Mouse (Mus musculus) cerebral cortex, adult 2 months (tissue): Measurements from ENCODE around the gene Klhl6.

Experiments
- WGBS: fragments of 180-500 bp; shearing (Covaris S2); methylation state at CpG from one replicate; pipeline ENCODE4 v1.1.7; 2018; 5-methylcytosine and 5-hydroxymethylcytosine counted together

The Klhl6 gene

GRCm38 (mm10) chr16:19982537-19983257, at the start of gene Klhl6:
TSS of gene Klhl6 (minus strand) at chr16:19983037.
- 55% methylated on average over 14 of the region's 14 CpGs for WGBS

GRCm38 (mm10) chr16:20027241-20027640, 44.4 kb upstream of the Klhl6 start:
- 53% methylated on average over 3 of the region's 4 CpGs for WGBS

DNA sequence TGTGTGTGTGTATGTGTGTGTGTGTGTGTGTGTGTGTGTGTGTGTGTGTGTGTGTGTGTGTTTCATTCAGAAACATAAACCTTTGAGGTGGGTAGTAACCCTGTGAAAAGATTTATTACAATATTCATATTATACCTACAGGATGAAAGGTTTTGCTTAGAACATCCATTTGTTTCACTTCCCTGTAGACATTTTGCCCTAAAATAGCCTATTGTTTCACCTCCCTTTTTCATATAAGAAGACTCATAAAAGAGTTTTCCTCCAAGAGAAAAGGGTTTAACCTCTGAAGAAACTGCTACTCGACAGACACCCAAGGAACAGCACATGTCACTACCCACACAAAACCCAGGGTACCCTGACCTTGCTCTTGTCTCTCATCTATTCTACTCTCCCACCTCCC, 40.0 kb upstream of the Klhl6 start:
- WGBS, result 74% methylated on average over 1 of the region's 1 CpGs

GRCm38 (mm10) chr16:20021848-20022247, 39.0 kb upstream of the Klhl6 start:
- 90% methylated on average over 2 of the region's 2 CpGs for WGBS

DNA sequence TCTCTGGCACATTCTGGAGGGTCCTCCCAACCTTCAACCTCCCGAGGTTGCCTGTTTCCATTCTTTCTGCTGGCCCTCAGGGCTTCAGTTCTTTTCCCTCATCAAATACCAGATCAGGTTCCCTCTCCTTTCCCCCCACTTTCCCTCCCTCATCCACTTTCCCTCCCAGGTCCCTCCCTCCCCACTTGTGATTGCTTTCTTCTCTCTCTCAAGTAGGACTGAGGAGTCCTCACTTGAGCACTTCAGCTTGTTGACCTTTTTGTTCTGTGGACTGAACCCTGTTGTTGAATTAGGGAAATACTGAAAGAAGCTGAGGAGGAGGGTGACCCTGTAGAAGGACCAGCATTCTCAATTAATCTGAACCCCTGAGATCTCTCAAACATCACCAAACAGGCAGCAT, 23.2 kb upstream of the Klhl6 start:
- 60% methylated on average over 1 of the region's 1 CpGs for WGBS

DNA sequence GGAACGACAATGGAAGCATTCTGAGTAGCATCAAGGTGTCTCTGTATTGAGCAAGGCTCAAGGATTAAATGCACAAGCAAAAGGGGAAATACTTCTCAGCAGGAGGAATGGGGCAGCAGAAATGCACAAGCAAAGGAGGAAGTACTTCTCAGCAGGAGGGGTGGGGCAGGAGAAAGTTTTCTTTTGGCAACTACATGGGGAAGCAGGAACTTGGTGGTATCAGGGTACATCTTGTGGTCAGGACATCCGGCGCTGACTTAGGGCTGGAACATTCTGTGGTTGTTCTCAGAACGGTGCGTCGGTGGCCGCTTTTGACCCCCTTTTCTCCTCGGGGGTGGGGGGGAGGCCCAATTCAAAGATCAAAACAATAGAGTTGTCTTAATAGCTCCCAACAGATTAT, 17.4 kb upstream of the Klhl6 start:
- WGBS, result 93% methylated on average over 8 of the region's 8 CpGs

DNA sequence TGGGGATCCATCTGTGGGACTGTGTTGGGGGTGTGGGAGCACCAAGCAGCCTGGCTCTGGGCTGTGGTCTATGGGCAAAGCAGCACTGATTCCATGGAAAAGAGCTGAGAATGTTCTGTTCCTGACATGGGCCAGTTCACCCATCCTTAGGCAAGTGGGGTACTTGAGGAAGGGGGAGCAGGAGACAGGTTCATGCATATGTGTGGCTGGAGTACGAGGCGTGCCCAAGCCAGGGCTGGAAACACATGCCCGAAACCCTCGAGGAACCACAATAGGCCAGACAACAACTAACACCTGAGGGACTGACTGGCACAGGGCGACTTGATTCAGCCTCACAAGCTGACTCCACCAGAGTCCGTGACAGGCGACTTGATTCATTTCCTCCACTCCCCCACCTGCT, 14.8 kb upstream of the Klhl6 start:
- 94% methylated on average over 7 of the region's 7 CpGs for WGBS

DNA sequence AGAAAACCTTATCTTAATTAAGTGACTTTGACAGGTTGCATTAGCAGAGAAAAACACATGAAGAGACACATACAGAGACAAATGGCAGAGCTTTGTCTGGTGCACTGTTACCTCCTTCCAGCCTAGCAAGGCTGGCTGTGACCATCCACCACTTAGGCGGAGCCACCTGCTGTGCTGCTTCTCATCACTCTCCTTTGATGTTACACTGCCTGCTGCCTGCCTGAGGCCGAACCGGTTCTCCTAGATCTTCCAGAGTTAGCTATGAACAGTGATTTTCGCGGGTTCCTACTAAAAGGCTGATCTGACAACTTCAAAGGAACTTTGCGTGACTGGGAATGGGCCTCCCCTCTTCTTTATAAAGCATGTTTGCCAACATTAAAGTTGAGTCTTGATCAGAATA, 14.1 kb upstream of the Klhl6 start:
- 47% methylated on average over 6 of the region's 6 CpGs for whole genome bisulfite sequencing

- 84% methylated on average over 3 of the region's 3 CpGs for WGBS
Observed at GRCm38 (mm10) chr16:19993278-19993677, 10.4 kb upstream of the Klhl6 start.

- WGBS, result 90% methylated on average over 2 of the region's 2 CpGs
Observed at GRCm38 (mm10) chr16:19987589-19987988, 4.8 kb upstream of the Klhl6 start.

- WGBS, result 93% methylated on average over 2 of the region's 2 CpGs
Observed at GRCm38 (mm10) chr16:19984884-19985643, 2.2 kb upstream of the Klhl6 start.

- 70% methylated on average over 4 of the region's 4 CpGs for WGBS
Observed at GRCm38 (mm10) chr16:19983559-19983958, 722 bp upstream of the Klhl6 start.

- WGBS, result 73% methylated on average over 2 of the region's 2 CpGs
Observed at GRCm38 (mm10) chr16:19981684-19982083, 1.2 kb downstream of the Klhl6 start.

DNA sequence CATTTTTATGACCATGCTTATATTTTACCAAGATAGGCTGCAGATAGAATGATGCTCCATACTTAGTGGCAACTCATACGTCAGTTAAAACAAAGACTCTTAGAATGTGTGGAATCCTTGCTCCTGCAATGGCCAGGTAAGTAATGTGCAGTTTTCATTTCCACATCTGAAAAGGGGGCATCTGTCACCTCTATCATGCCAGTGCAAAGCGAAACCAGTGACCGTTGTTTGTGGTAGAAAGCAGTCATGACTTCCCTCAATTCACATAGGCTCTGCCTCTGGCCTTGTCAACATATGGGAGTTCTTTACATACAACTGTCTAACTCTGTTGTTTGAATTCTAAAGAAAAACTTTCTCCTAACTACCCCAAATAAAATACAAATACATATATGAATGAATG, 1.8 kb downstream of the Klhl6 start:
- 87% methylated on average over 3 of the region's 3 CpGs for WGBS

GRCm38 (mm10) chr16:19979755-19980154, 3.1 kb downstream of the Klhl6 start:
- WGBS, result 64% methylated on average over 2 of the region's 2 CpGs

GRCm38 (mm10) chr16:19977282-19977681, 5.6 kb downstream of the Klhl6 start:
- 53% methylated on average over 5 of the region's 5 CpGs for WGBS

DNA sequence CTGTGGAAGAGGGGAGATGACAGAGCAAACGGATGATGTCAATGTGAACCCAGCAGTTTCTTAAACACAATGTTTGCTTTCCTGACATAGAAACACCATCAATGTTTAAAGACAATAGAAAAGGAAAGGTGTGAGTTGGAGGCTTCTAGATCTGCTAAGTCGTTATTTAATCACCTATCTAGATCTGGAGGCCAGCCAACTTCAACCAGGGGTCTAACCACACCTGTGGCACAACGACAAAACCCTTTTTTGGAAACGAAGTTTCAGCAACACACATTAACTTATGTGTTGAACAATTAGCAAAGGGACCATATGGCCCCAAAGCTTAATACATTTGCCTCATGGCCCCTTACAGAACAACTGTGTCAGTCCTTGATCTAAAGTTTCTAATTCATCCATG, 6.0 kb downstream of the Klhl6 start:
- 60% methylated on average over 4 of the region's 4 CpGs for WGBS

- WGBS, result 77% methylated on average over 4 of the region's 4 CpGs
Observed at GRCm38 (mm10) chr16:19975432-19975831, 7.4 kb downstream of the Klhl6 start.

DNA sequence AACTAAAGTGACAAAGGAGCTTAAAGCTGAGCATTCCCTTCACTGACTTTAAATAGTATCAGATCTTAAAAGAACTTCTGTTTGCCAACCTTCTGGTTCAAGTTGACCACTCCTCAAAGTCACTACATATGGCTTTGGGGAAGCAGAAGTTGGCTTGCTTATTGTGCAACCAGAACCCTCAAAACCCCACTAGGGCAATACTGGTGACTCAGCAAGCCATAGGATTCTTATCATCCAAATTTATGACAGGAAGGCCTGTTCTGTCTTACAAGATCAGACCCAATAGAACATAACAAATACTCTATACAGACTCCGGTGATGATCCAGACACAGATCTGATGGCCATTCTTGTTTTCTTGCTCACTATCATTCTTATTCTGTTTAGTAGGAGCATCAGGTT, 9.4 kb downstream of the Klhl6 start:
- WGBS, result 94% methylated on average over 1 of the region's 1 CpGs

GRCm38 (mm10) chr16:19969506-19969905, 13.3 kb downstream of the Klhl6 start:
- WGBS, result 84% methylated on average over 5 of the region's 5 CpGs

DNA sequence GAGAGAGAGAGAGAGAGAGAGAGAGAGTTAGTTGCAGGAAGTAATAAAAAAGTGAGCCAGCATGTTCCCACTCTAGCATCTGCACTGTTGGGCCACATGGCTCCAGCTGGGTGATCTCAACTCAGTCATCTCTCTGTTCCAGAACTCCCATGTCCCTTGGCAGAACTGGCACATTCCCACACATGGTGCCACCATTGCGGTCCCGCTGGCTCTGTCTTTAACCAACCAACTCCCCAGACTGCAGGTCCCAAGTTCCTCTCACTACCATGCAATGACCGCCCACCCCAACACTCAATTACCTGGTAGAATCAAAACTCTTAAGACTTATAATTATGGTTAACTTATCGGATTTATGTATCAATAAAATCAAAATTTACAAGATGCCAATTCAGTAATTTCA, 14.2 kb downstream of the Klhl6 start:
- WGBS, result 97% methylated on average over 4 of the region's 4 CpGs

GRCm38 (mm10) chr16:19967897-19968392, 14.9 kb downstream of the Klhl6 start:
- 89% methylated on average over 1 of the region's 1 CpGs for WGBS

GRCm38 (mm10) chr16:19966437-19966836, 16.4 kb downstream of the Klhl6 start:
- 77% methylated on average over 1 of the region's 1 CpGs for WGBS
